Mouse (Mus musculus) lung, adult 2 months (tissue): ENCODE data around the gene Gm364.

ENCODE experiments used
- CTCF ChIP-seq: fragments of 200-500 bp; IDR thresholded peaks from 2 replicates; pipeline ENCODE4 v1.5.1; 2011; ENCODE audit warnings: mild to moderate bottlenecking, low read length, control low read depth; ENCODE audit not compliant: insufficient read depth
- POLR2A ChIP-seq: fragments of 200-500 bp; IDR thresholded peaks from 2 replicates; pipeline ENCODE4 v1.6.1; 2011; ENCODE audit warnings: low read depth, mild to moderate bottlenecking, control low read depth, low read length, borderline replicate concordance; ENCODE audit errors: extremely low read depth

DNA sequence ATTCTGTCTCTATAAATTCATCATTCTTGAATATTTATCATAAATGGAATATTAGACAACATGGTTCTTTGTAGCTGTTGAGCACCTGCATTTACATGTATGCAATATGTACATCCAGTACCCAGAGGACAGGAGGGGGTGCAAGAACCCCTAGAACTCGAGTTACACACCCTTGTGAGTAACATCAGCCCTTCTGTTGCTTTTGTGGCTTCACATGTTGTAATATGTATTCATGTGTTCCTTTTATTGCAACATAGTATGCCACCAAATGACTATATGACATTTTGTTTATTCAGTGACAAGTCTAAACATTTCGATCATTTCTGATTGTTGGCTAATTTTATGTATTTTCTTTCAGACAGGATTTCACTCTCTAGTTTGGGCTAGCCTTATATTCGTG is 31.9 kb upstream of the Gm364 start:
- no peak for TF ChIP-seq CTCF
- TF ChIP-seq POLR2A, result no peak
